Comparison of ENCODE assay signal across 10 mouse cellular contexts in the genomic region with DNA sequence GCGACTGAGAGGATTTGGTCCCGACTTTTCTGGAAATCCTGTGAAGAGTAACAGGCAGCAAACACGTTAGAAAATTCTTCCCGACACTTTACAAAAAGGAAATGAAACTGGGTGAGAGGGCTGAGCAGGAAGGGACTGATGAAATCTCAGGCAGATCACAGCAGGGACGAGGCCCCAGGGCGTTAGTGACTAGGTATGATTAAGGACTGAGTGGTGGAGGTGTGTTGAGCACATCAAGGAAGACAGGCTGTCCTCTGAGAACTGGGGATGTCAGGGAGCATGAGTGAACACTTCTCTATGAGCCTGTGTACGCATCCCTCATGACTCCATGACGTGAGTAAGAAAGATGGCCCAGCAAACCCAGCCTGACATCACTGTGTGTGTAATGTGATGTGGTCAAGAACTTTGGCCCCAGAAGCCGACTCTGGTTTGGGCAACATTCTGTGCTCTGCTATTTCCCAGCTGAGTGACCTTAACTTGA. TPM values are rescaled to one million over a fixed set of nuclear protein-coding genes. Genes with fewer than 3 reads are reported as not detected.
DNase-seq lines count a peak whose midpoint lies in the region; ATAC-seq and TF ChIP-seq lines count a peak whose summit lies in the region.
"Had no signal": no experiment of that assay in that cellular context is flagged by ENCODE, and none has a peak within 500 bp of the region (broad histone marks: within the 10 kb centered on the region; RNA-seq: fewer than 3 reads in every experiment).

No protein-coding gene starts in this region.

- 0 out of 2 replicates have a peak overlapping the region, but pooled peaks have one; percentile 8 for H3K4me3 ChIP-seq in bone marrow macrophage, adult 2 months (ENCODE audit: insufficient read depth, low read length)

- TF ChIP-seq CTCF in bone marrow macrophage, adult 2 months (IDR thresholded peaks at IDR 0.05; ENCODE audit: low read depth, low read length): no peak

- peak; percentile 39 for DNase-seq in adrenal gland, postnatal 14 days
- DNase-seq in adrenal gland, postnatal 4 days (ENCODE audit: low spot score in 2 of 2): no peak
- DNase-seq in kidney, postnatal 10 days: peak; percentile 27
- no peak for DNase-seq in kidney, postnatal 14 days
- no peak for DNase-seq in cerebellum, adult 9-11 months
- DNase-seq in c-Kit-positive CD71-positive TER-119-positive erythroid progenitor cells, embryonic 14.5 days (ENCODE audit: low spot score): no peak

- H3K4me1 ChIP-seq in bone marrow macrophage, adult 2 months (ENCODE audit: control insufficient read depth, insufficient read depth, low read length): peaks cover 23% of the 10 kb centered on the region

- no peak for TF ChIP-seq POLR2A in bone marrow macrophage, adult 2 months (IDR thresholded peaks at IDR 0.05; ENCODE audit: borderline replicate concordance, low read depth, low read length)

- peak; percentile 66 for ATAC-seq in megakaryocyte, adult 5-6 weeks (ENCODE audit: poor library complexity, severe bottlenecking)
- ATAC-seq: activated CD4-positive, CD25-positive, alpha-beta regulatory T cell, adult 4 months had no signal

- peak overlapping the region; percentile 42 for H3K27ac ChIP-seq in bone marrow macrophage, adult 2 months (ENCODE audit: insufficient read depth, low read depth, low read length)

RNA-seq across cellular contexts. Expression of a gene that starts 9.1 kb away (rescaled TPM):
- total RNA-seq in adrenal gland, postnatal 14 days (2021): not detected in 2 replicates
- total RNA-seq in adrenal gland, postnatal 4 days (2021): under 1 TPM in 1 of 2 experiments, not detected in 1; 0.25 TPM
- polyA plus RNA-seq in bone marrow macrophage, adult 2 months (2012; ENCODE audit: insufficient read depth, insufficient read length, missing spikeins): not detected in 2 replicates
- total RNA-seq in megakaryocyte, adult 5-6 weeks (2015): not detected in 2 replicates
- not detected in 2 replicates for total RNA-seq in megakaryocyte, adult 5-6 weeks (2017)
- polyA plus RNA-seq: activated CD4-positive, CD25-positive, alpha-beta regulatory T cell, adult 4 months had no signal

RNA-seq across cellular contexts. Expression of a gene that starts 21.9 kb away (rescaled TPM):
- 53.9 and 59.0 TPM in 2 replicates for total RNA-seq in adrenal gland, postnatal 14 days (2021)
- 10 to 100 TPM; 57.3 to 60.5 TPM for total RNA-seq in adrenal gland, postnatal 4 days (2021)
- polyA plus RNA-seq in bone marrow macrophage, adult 2 months (2012; ENCODE audit: insufficient read depth, insufficient read length, missing spikeins): 47.2 and 51.5 TPM in 2 replicates
- total RNA-seq in megakaryocyte, adult 5-6 weeks (2015): 5.7 and 6.3 TPM in 2 replicates
- 7.6 and 9.3 TPM in 2 replicates for total RNA-seq in megakaryocyte, adult 5-6 weeks (2017)

RNA-seq across cellular contexts. Expression of a gene that starts 34.6 kb away (rescaled TPM):
- total RNA-seq in adrenal gland, postnatal 14 days (2021): 2.7 and 12.7 TPM in 2 replicates
- total RNA-seq in adrenal gland, postnatal 4 days (2021): 1 to 10 TPM in 1 of 2 experiments, under 1 TPM in 1; 0.95 to 2.1 TPM
- 854 and 867 TPM in 2 replicates for polyA plus RNA-seq in bone marrow macrophage, adult 2 months (2012; ENCODE audit: insufficient read depth, insufficient read length, missing spikeins)
- 0.57 and 2.5 TPM in 2 replicates for total RNA-seq in megakaryocyte, adult 5-6 weeks (2015)
- total RNA-seq in megakaryocyte, adult 5-6 weeks (2017): 3.0 and 3.5 TPM in 2 replicates
- total RNA-seq: left cerebral cortex, postnatal 4 days had no signal

RNA-seq across cellular contexts. Expression of a gene that starts 38.1 kb away (rescaled TPM):
- 34.8 and 38.6 TPM in 2 replicates for total RNA-seq in adrenal gland, postnatal 14 days (2021)
- total RNA-seq in adrenal gland, postnatal 4 days (2021): 10 to 100 TPM; 29.7 to 34.5 TPM
- polyA plus RNA-seq in bone marrow macrophage, adult 2 months (2012; ENCODE audit: insufficient read depth, insufficient read length, missing spikeins): 40.0 and 44.3 TPM in 2 replicates
- 2.1 and 3.0 TPM in 2 replicates for total RNA-seq in megakaryocyte, adult 5-6 weeks (2015)
- 0.77 and 2.3 TPM in 2 replicates for total RNA-seq in megakaryocyte, adult 5-6 weeks (2017)
- polyA plus RNA-seq: activated CD4-positive, CD25-positive, alpha-beta regulatory T cell, adult 4 months had no signal

Comparison
In these comparisons a context has a peak if more than half of its experiments do, and no peak if none do; other contexts are left out.
1. DNase-seq: peak in adrenal gland, postnatal 14 days (single experiment) and kidney, postnatal 10 days (single experiment); none in adrenal gland, postnatal 4 days (0 of 2), kidney, postnatal 14 days (single experiment), cerebellum, adult 9-11 months (single experiment) and c-Kit-positive CD71-positive TER-119-positive erythroid progenitor cells, embryonic 14.5 days (single experiment).